Mouse (Mus musculus) limb, embryonic 14.5 days (tissue): Measurements from ENCODE around the gene Wdr18. TPM values are rescaled to one million over a fixed set of nuclear protein-coding genes. Genes with fewer than 3 reads are reported as not detected.

Experiments
- ATAC-seq: fragments of 200-750 bp; cut with Nextera tagmentation; 2 replicates; pipeline ENCODE4 v1.8.0; 2017; ENCODE audit warnings: low read depth, moderate number of reproducible peaks, moderate TSS enrichment; ENCODE audit not compliant: low FRiP score
- DNase-seq: peaks from one replicate; pipeline ENCODE4 v3.0.0-alpha.2; 2015; ENCODE audit warnings: low spot score
- H3K27ac ChIP-seq: fragments of 300-500 bp; sonication (generic); replicated peaks from 2 replicates; pipeline ENCODE4 v1.5.1; 2014; ENCODE audit warnings: low read depth, mild to moderate bottlenecking, low read length, moderate library complexity, mixed read lengths
- H3K27me3 ChIP-seq: fragments of 300-500 bp; sonication (generic); 2 replicates; pipeline ENCODE4 v1.6.1; 2014; ENCODE audit warnings: low read length, mixed read lengths; ENCODE audit not compliant: control insufficient read depth, insufficient read depth
- H3K36me3 ChIP-seq: fragments of 300-500 bp; sonication (generic); 2 replicates; pipeline ENCODE4 v1.6.1; 2014; ENCODE audit warnings: mild to moderate bottlenecking, low read length, moderate library complexity, mixed read lengths; ENCODE audit not compliant: control insufficient read depth, insufficient read depth
- H3K4me1 ChIP-seq: fragments of 300-500 bp; sonication (generic); 2 replicates; pipeline ENCODE4 v1.6.1; 2014; ENCODE audit warnings: antibody characterized with exemption, low read length, mixed read lengths; ENCODE audit not compliant: control insufficient read depth, insufficient read depth
- H3K4me2 ChIP-seq: fragments of 300-500 bp; sonication (generic); replicated peaks from 2 replicates; pipeline ENCODE4 v1.6.1; 2014; ENCODE audit warnings: low read depth, mild to moderate bottlenecking, low read length, moderate library complexity; ENCODE audit not compliant: severe bottlenecking
- H3K4me3 ChIP-seq: fragments of 300-500 bp; sonication (generic); replicated peaks from 2 replicates; pipeline ENCODE4 v1.5.1; 2014; ENCODE audit warnings: low read length
- H3K9ac ChIP-seq: fragments of 300-500 bp; sonication (generic); 2 replicates; pipeline ENCODE4 v1.6.1; 2014; ENCODE audit warnings: mild to moderate bottlenecking, low read depth, low read length, moderate library complexity; ENCODE audit not compliant: severe bottlenecking
- H3K9me3 ChIP-seq: fragments of 300-500 bp; sonication (generic); 2 replicates; pipeline ENCODE4 v1.6.1; 2016; ENCODE audit warnings: low read length; ENCODE audit not compliant: control insufficient read depth
- POLR2A ChIP-seq: fragments of 200-500 bp; IDR thresholded peaks from 2 replicates; pipeline ENCODE4 v1.8.0; 2012; ENCODE audit warnings: inconsistent platforms, mild to moderate bottlenecking, moderate library complexity, borderline replicate concordance; ENCODE audit not compliant: insufficient read depth, insufficient read length; ENCODE audit errors: extremely low read depth
- WGBS: fragments of 180-500 bp; shearing (Covaris S2); extraction: QIAGEN DNeasy Blood & Tissue Kit; methylation state at CpG from one replicate; pipeline ENCODE4 v1.1.7; 2014; 5-methylcytosine and 5-hydroxymethylcytosine counted together
- polyA plus RNA-seq, 2 experiments: library from polyadenylated mRNA; depleted of rRNA in 1 of 2; stranded (reverse) in 1 of 2; unstranded in 1 of 2; fragments of >200 nt; fragmentation: Nextera tagmentation in 1 of 2; extraction: Ambion mirVana in 1 of 2; gene quantifications; 2 replicates each; pipeline versions ENCODE4 v1.2.1 to v1.2.3; 2012 to 2014

Wdr18 gene
- polyA plus RNA-seq (2012; rRNA removed) (58.7 and 78.5 TPM in 2 replicates), polyA plus RNA-seq (2014; fragmentation: Nextera tagmentation; extraction: Ambion mirVana) (99.8 and 106 TPM in 2 replicates)

DNA sequence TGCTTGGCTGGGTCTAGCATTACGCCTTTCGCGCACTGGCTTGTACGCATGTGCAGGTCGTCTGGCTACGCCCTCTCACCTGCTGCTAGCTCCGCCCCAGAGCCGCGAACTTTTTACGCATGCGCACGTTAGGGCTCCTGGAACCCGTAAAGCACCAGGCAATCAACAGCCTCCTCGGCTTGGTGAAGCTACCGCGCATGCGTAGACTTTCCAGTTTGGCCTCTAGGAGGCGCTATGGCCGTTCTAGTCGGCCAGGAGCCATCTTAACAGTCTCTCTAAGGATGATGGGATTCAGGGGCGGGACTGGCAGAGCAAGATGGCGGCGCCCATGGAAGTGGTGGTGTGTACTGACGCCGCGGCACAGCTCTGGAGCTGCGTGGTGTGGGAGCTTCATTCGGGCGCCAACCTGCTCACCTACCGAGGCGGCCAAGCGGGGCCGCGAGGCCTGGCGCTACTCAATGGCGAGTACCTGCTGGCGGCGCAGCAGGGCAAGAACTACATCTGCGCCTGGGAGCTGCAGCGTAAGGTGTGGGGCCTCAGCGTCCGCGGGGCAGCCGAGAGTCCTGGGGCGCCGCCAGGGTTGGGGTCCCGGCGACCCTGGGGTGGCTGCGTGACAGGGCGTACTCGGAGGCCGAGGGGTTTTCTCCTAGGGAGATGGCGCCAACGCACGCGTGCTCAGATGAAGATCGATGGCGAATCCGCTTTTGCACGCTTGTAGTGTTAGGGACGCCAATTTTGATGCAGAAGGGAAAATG, at the start of gene Wdr18:
Wdr18 (plus strand) TSS at position 306 of the 755 bp plus-strand sequence.
- H3K4me1 ChIP-seq: peaks cover 6% of the 10 kb centered on the region
- H3K9me3 ChIP-seq: no peaks in the 10 kb centered on the region
- H3K4me3 ChIP-seq: peak within 1 kb of the TSS; percentile 98
- no peaks in the 10 kb centered on the region for H3K27me3 ChIP-seq
- H3K27ac ChIP-seq: peak within 1 kb of the TSS; percentile 55; the same call in 1 of the 2 replicates
- TF ChIP-seq POLR2A: peak; percentile 46; the same call in 1 of the 2 replicates
- H3K36me3 ChIP-seq: peaks cover 40% of the 10 kb centered on the region
- DNase-seq (peak; percentile 100), ATAC-seq (peak; percentile 94)
- WGBS: under 1% methylated on average over 58 of the region's 61 CpGs
- H3K9ac ChIP-seq: peak within 1 kb of the TSS; percentile 71
- H3K4me2 ChIP-seq: peak within 1 kb of the TSS; percentile 86

DNA sequence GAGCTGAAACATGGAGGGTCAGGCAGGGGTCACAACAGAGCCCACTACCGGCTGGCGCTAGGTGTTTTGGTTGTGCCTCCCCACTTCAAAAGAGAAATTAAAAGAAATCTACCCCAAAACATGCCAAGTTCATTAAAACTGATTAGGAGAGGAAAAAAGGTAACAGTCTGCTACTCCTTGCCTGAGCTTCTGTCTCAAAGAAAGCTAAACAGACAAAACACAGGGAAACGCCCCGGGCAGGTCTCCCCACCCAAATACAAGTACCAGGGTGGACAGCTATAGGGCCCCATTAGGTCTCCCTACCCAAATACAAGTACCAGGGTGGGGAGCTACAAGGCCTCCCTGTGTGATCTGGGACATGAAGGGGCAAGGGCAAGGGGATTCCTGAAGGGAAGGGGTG, 49.4 kb upstream of the Wdr18 start, which contains the start of gene Gm26602:
Gm26602 (plus strand) TSS at position 301 of the 400 bp plus-strand sequence.
- Histone ChIP-seq H3K27ac (peak within 1 kb of the TSS; percentile 98; the same call in 1 of the 2 replicates), H3K9ac (0 out of 2 replicates have a peak within 1 kb of the TSS, but pooled peaks have one; percentile 4), H3K9me3 (no peaks in the 10 kb centered on the region), H3K27me3 (no peaks in the 10 kb centered on the region), H3K4me3 (no peak within 1 kb of the TSS), H3K4me2 (no peak within 1 kb of the TSS), H3K36me3 (peaks cover 47% of the 10 kb centered on the region), H3K4me1 (no peaks in the 10 kb centered on the region; the same call in 1 of the 2 replicates)
- WGBS: 86% methylated on average over 4 of the region's 4 CpGs
- DNase-seq (no peak), ATAC-seq (no peak)
- no peak for TF ChIP-seq POLR2A

DNA sequence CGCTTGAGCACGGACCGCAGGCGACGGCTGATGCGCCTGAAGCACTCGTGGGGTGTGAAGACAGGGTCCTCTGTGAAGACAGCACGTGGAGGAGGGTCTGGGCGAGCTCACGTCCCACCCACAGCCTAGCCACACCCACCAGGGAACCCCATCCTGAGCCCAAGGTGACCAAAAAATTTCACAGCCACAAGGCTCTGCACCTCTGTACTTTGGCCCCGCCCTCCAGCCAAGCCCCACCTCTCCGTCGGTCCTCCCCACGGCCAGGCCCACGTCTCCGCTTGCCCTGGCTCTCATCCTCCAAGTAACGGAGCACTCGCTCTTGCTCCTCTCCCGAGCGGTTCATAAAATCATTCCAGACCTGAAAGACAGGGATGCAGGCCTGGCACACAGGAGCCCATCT, 47.5 kb upstream of the Wdr18 start:
- no peak for DNase-seq
- no peak overlapping the region for H3K27ac ChIP-seq
- no peaks in the 10 kb centered on the region for H3K9me3 ChIP-seq
- no peak overlapping the region for H3K4me3 ChIP-seq
- peaks cover 32% of the 10 kb centered on the region for H3K36me3 ChIP-seq
- ATAC-seq: no peak
- no peak overlapping the region for H3K4me2 ChIP-seq
- H3K9ac ChIP-seq: no peak overlapping the region
- 61% methylated on average over 20 of the region's 20 CpGs for WGBS
- peaks cover 8% of the 10 kb centered on the region for H3K4me1 ChIP-seq
- peaks cover under 1% of the 10 kb centered on the region for H3K27me3 ChIP-seq
- TF ChIP-seq POLR2A: no peak

DNA sequence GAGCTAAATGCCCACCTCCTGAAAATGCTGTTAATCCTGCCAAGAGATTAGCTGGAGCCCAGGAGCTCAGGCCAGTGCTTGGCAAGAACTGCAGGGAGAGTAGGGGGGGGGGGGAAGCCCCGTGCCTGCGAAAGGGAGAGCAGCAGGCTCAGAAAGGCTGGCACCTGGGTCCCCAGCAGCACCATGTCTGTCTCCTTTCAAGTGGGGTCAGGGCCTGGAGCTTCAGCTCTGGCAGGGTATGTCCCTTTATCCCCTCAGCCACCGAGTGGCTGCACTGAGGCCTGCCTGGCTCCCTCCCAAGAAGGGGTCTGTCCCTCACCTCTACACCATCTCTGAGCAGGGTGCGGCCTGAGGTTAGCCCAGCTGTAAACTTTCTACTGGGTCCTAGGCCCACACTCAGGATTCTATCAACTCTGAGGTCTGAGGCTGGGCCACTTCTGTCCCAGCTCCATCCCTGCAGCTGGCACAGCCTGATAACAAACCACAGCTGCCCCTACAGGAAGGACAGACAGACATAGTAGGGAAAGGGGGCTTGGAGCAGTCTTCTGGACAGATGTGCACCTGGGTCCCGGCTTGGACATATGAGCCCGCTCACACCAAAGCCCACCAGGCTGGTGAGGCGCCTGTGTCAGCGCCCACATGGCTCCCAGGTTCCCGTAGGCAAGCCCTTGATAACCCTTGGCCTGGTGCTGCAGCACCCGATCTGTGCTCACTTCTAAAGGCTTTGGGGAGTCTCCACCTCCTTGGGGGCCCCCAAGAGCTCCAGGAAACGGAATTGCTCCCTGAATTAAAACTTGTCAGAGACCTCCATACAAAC, 45.6 kb upstream of the Wdr18 start:
- Histone ChIP-seq H3K4me2 (no peak overlapping the region), H3K27ac (no peak overlapping the region), H3K4me1 (peaks cover 8% of the 10 kb centered on the region), H3K27me3 (peaks cover 20% of the 10 kb centered on the region), H3K4me3 (no peak overlapping the region), H3K9ac (peak overlapping the region; percentile 28; the same call in 1 of the 2 replicates), H3K36me3 (peaks cover 32% of the 10 kb centered on the region), H3K9me3 (no peaks in the 10 kb centered on the region)
- WGBS: 80% methylated on average over 9 of the region's 11 CpGs
- DNase-seq: no peak
- TF ChIP-seq POLR2A: no peak
- no peak for ATAC-seq
